Mouse (Mus musculus) mature B cell (primary cell): ENCODE data around the gene Tdrd9.

Source experiments
- in situ Hi-C: fragments of 300-500 bp; cut with MboI; formaldehyde crosslinking; loops from 2 replicates; pipeline ENCODE4 v1.14.3; 2019

Gene Tdrd9

DNA sequence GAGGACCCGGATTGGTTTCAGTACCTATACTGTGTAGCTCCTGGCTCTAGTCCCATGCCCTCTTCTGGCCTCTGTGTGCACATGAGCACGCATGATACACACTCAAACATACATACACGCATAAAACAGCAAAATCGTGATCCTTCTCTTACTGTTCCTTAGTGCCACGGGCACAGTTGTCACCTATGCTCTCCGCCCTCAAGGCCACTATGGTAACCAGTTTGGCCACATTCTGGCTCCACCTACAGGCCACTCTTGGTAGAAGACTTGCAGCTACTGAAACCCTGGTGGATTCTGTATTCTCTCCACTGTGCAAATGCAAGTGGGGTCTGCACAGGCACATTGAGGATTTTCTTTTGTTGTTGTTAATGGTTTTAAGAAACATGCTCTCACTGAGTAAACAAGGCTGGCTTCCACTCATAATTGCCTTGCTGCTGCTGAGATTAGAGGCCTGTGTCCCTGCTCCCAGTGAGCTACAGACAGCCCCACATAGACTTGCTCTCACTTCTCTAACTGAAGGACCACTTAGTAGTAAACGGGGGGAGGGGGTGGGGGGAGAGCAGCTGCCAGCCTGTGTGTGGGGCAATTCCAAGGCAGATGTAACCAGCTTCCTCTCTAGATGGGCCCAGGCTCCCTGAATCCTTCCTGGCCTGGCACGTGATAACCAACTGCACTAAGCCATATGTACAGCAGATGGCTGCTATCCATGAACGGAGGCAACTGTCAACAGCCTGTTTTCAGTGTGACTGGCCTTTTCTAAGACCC, 13.1 kb upstream of the Tdrd9 start:
- in situ Hi-C loops, result no loop called here

DNA sequence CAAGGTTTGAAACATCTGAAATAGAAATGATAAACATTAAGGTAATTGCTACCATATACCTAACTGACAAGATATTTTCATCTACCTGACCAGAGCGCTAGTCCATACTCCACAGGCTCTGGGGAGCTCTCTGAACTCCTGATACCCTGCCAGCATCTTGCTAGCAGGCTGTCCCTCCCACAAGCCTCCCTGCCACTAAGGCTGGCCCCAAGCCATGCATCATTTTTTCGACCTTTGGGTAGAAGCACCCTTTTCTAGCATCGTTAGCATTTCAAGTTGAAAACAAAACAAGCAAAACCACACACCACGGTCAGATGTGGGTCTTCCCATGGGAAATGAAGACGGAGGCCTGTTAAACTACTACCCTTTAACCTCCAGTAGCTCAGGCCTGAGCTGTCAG, 8.0 kb upstream of the Tdrd9 start:
- in situ Hi-C loops, result no loop called here

DNA sequence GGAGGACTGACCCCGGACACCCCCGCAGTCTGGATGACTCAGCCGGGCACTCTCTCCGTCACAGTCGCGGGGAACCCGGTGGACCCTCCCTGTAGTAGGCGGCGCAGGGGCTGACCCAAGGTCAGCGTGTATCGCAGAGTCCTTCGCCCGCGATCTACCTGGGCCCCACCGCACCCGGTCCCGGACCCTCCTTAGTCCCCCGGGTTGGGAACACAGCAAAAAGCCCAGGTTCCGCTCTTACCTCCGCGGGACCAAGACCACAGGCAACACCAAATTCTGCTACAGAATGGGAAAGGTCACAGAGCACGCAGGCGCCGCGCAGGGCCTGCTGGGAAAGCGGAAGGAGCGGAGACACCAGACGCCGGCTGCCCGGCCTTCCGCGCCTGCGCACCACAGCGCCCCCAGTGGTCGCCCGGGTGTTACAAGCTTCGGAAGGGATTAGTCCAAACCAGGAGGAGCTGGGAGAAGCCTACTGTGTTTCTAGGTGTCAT, 4.6 kb upstream of the Tdrd9 start, which contains the start of gene Atp5mpl:
Atp5mpl (minus strand) TSS at position 295 of the 491 bp plus-strand sequence.
- in situ Hi-C loops, result no loop called here

DNA sequence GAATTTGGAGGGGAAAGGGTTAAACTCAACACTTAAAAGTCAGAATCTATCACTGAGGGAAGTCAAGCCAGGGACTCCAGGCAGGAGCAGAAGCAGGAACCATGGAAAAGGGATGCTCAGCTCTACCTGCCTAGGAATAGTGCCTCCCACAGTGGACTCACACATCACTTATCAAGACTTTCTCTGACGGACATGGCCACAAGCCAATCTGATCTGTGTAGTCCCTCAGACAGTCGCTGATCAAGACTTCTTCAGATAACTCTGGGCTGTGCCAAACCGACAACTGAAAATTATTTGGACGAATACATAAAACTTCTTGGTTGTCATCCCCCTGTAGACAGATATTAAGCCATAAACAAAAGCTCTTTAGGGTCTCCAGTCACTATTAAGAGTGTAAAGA, 1.3 kb upstream of the Tdrd9 start:
- in situ Hi-C loops, result no loop called here

DNA sequence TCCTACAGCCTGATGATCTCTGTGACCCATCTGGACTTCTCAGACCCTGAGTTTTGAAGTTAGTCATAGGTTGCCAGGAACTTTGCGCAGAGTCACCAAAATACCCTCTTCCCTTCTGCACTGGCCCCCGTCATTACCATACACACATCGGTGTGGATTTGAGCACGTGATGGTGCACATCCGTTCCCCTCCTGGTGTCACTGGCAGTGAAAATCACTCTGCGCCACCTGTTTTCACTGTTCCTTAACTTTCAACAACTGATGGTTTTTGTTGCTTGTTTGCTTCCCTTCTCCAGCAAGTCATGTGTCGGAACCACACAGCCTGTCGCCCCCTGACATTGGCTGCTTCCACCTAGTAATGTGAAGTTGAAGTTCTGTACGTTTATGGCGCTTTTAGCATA, 1.1 kb downstream of the Tdrd9 start:
- in situ Hi-C loops, result no loop called here

DNA sequence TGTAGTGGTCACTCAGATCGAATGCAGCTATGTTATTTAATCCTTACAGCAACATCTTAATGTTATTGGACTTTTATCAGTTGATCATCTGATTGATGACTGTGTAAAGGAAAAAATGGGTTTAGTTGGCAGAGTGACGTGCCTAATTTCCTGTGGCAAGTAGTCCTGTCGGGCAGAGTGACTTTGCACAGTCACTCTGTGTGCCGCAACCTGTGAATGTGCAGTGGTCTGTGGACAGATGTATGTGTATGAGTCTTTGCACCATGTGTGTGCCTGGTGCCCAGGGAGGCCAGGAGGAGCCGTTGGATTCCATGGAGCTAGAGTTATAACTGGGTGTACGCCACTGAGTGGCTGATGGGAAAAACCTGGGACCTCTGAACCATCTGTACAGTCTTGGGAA, 3.2 kb downstream of the Tdrd9 start:
- in situ Hi-C loops, result no loop called here

DNA sequence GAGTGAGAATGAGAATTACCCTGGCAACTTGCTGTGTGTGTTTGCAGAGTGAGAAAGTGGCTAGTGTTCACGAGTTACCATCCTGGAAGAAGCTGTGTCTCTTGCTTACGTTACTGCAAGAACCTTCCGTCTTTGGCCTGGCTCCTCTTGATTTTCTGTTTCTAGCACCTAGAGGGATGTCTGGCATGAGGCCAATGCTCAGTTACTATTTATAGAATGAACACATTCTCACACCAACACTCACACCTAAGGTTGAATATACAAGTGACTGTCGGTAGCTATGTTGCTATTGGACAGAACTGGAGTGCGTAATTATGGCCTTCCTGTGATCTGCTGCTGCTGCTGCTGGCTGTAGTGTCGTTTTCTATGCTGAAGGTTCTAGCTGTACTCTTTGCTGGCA, 5.8 kb downstream of the Tdrd9 start:
- in situ Hi-C loops, result no loop called here

DNA sequence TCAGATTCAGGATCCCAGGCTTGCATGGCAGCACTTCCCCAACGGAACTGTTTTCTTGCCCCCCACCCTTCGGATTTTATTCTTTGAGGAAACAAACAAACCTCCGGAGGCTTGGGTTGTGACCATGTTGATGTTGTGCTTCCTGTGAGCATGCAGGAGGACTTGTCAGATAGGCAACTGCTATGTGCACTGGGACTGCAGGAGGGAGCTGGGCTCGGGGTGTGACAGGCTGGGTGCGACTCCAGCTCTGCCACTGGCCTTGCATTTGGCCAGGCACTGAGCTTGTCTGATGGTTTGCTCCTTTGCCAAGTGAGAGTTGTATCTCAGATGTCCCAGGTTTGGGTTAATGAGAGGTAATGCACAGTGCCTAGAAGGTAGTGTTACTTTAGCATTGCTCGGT, 6.9 kb downstream of the Tdrd9 start:
- in situ Hi-C loops, result no loop called here

DNA sequence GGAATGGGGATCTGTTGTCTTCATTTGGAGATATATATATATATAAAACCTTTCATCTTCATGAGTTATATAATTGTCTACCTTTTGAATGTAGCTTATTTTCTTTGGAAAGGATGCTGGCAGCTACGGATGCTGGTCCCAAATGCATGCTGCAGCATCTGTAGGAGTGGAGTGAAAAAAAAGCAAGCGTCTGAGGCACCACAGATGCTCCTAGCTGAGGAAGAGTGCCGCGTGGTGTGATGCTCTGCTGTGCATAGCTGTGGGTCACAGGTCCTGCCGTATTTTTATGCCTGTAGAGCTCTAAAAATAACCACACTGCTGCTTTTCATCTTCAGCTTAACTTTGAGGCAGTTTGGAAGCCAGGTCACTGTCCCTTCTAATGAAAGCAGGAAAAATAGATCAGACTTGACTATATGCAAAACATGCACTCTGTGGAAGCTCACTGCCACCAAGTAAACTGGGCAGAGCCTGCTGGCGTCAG, 9.6 kb downstream of the Tdrd9 start, which contains the start of gene Rd3l:
Rd3l (minus strand) TSS at position 431 of the 481 bp plus-strand sequence.
- in situ Hi-C loops, result no loop called here

DNA sequence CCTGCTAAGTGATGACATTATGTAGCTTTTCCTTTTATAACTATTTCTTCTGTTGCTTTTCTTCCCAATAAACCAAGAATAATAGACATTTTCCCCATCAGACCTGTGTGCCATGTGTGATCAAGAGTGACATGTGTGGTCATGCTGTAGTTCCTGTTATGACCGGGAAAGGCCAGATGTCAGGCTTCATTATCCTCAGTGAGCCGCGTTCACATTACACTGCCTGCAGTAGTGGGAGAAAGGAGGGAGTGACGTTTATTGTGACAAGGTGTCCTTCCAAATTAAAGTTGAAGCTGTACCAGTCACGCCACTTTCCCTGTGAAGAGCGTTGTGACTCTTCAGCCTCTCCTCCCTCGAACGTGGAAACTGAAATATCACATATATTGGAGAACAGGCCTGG, 10.5 kb downstream of the Tdrd9 start:
- in situ Hi-C loops, result no loop called here

DNA sequence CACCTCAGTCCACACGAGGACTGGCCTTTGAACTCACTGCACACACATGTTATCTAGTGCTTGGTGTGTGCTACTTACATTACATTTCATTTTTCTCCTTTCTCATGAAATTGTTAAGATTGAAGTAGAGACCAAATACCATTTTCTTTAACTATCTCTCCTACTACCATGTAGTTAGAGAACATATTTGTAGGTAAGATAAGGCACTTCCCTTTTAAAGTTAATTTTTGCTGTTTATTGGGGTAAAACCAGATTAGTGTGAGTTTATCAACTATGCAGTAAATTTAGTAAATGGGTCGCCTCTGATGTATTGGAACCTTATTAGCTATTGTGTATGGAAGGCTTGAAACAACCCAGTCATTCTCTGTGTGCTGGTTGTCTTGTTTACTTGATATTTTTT, 11.8 kb downstream of the Tdrd9 start:
- in situ Hi-C loops, result no loop called here

DNA sequence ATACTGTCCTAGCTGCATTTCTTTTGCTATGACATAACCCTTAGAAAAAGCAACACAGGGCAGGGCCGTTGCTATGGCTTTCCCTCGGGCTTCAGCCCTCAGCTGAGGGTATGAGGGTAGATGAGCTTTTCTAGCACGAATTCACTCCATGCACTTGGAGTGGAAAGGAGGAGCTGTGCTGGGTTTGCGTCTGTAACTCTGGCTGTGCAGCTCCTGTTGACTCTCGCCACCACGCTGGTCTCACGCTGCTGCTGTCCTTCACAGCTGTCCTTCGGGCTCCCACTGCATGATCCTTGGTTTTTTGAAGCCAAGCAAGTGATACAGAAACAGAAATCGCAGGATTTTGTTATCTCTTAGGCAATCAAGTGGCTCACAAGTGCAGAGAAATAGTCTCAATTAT, 15.4 kb downstream of the Tdrd9 start:
- in situ Hi-C loops, result no loop called here

DNA sequence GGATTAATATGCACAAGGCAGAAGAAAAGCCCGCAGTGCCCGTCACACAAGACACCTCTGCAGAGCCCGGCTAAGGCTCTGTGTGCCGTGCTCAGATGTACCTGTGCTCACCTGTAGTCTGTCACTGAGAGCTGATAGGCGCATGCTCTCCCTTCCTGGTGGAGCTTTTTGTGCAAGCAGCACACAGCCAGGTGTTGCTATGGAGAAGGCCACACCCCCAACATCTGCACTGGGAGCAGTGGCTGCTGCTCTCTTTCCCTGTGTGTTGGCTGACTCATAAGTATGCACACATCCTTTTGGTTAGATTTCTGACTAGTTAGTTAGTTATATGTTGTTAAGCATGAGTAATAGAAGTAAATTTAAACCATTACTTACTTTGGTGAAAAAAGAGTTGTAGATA, 21.3 kb downstream of the Tdrd9 start:
- in situ Hi-C loops, result no loop called here

DNA sequence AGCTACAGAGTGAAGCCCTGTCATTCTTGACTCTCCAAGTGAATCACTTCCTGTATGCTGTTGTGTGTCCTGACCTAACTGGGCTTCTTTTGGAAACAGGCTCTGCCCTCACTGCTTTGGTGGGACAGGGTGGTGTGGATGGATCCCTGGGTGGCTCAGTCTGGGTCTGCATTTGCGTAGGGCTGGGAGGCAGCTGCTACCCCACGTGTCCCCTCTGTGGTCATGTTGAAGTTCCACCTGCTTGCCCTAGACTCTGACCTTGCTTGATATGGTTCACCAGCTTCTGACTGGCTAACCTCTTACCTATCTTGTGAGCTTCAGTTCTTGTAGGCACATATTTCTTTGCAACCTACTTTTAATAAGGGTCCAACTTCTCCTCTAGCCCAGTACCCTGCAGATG, 23.8 kb downstream of the Tdrd9 start:
- in situ Hi-C loops, result no loop called here

DNA sequence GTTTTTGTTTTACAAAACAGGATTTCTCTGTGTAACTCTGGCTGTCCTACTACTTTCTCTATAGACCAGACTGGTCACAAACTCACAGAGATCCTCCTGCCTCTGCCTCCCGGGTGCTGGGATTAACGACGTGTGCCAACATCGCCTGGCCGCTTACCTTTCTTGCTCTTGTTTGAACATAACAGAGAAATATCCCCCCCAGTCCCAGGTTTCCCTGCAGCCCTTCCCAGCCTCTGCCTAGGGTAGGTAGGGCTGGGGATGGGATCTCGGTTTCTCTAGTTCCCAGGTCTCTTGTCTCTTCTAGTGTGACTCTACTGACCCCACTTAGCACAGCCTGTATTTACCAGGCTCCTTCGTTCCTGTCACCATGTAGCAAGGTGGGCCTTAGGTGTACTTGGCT, 28.4 kb downstream of the Tdrd9 start:
- in situ Hi-C loops, result no loop called here

DNA sequence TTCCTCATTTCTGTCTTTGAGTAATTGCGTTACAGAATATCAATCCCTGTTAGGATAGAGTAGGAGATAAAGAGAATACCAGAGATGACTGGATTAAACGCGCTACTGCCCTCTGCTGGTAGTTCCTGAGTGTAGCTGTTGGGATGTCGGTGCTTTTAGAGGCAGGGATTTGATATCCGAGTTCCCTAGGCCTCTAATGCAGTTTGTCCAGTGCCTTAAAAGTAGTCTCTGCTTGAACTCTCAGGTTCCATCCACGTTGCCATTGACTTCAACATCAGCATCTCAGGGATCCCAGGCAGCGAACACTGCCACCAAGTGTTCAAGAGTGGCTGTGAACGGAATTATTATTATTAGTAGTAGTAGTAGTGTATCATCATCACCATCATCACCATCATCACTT, 29.9 kb downstream of the Tdrd9 start:
- in situ Hi-C loops, result no loop called here

DNA sequence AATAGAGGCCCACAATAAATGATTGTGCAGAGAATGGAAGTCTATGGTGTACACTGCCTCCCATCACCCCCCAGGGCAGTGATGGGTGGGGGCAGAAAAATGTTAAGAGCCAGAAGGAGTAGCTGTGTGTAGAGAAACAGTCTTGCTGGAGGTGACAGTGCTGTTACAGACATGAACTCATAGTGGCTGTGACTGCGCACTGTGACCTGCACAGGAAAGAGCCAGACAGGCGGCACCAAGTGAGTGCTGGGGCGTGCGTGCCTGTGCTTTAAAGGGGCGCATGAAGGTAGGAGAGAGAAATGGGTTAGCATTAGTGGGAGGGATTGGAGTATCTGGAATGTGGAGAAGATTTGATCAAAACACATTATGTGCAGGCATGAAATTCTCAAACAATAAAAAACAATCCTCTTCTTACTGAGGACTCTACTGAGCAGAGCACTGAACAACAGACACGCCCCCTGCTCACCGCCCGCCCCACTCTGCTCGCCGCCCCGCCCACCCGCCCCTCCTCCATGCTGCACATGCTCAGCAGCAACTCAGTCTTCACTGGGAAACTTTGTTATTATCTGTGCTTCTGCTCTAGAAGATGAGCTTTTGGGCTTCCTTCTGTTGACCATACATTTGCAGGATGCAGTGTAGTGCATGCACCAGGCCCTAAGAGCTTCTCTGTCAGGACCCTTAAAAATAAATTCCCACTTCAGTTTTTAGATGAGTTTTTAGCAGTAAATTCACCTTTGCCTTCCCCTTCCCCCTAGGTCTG, 41.3 kb downstream of the Tdrd9 start:
- in situ Hi-C loops, result no loop called here

DNA sequence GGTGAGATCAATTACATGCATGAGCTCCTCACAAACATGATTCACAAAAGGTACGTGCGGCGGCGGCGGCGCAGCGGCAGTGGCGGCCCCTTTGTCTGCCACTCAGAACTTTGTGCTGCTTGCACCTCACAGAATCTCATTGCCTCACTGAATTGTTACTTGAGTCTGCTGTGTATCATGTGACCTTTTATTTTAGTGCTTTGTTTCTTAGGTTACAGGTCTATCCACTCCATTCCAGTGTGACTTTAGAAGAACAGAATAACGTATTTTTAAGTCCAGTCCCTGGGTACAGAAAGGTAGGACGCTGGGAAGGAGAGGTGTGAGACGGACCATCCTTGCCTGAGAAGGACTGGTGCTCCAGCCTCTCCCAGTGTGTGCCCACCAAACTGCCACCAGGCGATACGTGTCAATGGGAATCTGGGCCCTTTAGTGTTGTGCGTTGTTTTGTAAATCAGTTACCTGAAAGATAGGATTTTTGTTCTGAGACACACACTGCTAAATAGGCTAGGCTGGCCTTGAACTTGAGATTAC, 42.0 kb downstream of the Tdrd9 start:
- in situ Hi-C loops, result no loop called here

DNA sequence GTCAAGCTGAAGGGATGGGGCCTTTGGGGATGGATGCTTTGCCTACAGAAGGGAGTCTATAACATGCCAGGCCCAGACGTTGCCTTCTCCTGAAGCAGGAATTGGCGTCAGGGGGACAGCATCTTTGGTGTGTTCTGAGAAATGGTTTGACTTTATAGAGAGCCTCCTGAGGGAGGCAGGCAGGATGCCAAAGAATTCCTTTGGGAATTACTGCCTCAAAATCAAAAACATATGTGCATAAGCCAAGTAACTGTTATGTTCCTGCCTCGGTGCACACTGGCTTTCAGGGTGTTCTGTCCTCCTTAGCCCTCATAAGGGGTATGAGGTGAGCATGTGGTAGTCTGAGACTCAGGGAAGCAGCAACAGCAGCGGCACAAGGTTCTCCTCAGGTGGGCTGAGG, 45.0 kb downstream of the Tdrd9 start:
- in situ Hi-C loops, result no loop called here

DNA sequence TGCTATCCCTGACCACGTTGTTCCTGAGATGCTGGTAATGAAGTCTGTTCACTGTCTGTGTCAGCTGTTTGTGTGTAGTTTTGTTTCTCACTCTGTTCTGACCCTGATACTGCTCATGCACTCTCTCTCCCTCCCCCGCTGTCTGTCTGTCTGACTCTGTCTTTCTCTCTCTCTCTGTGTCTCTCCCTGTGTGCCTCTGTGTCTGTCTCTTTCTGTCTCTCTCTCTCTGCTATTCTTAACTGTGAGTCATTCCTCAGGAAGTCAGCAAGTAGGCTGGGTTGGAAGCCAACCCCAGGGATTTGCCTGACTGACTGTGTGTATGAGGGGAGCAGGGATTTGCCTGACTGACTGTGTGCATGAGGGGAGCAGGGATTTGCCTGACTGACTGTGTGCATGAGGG, 51.9 kb downstream of the Tdrd9 start:
- in situ Hi-C loops, result no loop called here

DNA sequence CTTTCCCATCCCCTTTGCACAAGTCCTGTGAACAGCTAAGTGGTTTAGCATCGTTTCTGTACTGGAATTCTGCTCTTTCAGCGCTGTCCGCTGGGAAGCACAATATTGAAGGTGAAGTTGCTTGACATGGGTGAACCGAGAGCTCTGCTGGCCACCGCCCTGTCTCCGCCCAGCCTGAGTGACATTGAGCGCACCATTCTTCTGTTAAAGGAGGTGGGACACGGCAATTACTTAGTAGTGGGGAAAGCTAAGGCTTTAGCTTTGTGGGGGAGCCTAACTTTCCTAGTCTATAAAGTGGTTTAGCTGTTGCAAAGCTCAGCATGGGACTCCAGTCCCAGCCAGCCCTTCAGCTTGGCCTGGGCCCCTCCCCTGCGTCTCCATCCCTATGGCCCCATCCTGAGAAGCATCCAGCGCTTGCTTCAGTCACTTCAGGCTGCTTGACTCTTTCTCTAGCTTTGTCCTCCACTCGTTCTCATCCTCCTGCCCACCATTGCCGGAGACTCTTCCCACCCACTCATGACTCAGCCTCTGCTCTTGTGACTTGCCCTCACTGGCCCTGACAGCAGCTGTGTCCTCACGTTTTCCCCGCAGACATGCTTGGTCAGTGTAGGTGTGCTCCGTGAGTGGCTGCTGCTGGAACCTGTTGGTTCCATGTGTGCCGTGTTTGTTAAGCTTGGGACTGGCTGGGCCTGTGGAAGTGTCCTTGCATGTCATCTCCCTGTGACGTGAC, 53.4 kb downstream of the Tdrd9 start:
- in situ Hi-C loops, result no loop called here

DNA sequence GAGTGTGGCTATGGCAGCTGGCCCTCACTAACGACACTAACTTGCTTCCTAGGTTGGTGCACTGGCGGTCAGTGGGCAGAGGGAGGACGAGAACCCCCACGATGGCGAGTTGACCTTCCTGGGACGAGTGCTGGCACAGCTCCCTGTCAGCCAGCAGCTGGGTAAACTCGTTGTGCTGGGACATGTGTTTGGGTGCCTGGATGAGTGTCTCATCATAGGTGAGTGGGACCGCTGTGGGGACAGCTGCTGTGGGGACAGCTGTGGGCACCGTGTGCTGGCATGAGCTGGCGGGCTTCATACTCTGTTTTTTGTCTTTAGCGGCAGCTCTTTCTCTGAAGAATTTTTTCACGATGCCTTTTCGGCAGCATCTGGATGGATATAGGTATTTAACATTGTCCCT, 54.1 kb downstream of the Tdrd9 start:
- in situ Hi-C loops, result no loop called here
